12 mouse cellular contexts compared by ENCODE assay signal in the genomic region with DNA sequence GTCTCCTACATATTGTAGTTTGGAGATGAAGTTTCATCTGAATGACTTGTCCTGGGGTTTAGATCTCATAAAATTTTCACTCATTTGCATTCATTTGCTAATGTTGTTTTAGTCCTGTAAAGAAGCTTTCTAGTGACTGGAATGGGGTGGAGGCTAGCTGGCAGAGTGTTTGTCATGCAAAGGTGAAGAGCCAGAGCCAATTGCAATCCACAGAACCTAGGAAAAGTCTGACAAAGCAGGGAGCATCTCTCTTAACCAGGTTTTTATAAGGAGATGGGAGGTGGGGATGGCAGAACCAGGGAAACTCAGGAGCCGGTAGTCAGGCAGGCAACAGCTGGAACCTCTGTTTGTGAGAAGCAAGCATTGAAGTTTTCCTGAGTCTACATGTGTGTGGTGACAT.
"Had no signal": no experiment of that assay in that cellular context is flagged by ENCODE, and none has a peak within 500 bp of the region (broad histone marks: within the 10 kb centered on the region; RNA-seq: fewer than 3 reads in every experiment).

No protein-coding gene starts in this region.

- DNase-seq: gastrocnemius, adult 2 months; gastrocnemius, postnatal 10 days; gastrocnemius, postnatal 25 days; heart, adult 18-20 months; heart, postnatal 10 days; heart, postnatal 36 days; kidney, adult 11 months; kidney, adult 2 months; kidney, adult 9 months; kidney, postnatal 14 days; liver; liver, embryonic 13.5 days had no signal
